Mouse (Mus musculus) left cerebral cortex, postnatal 4 days (tissue): Measurements from ENCODE around the gene Bsg. TPM values are rescaled to one million over a fixed set of nuclear protein-coding genes. Genes with fewer than 3 reads are reported as not detected.

Experiments used
- DNase-seq: peaks from one replicate; pipeline ENCODE4 v3.0.0-alpha.2; 2022
- intact Hi-C: fragments of 180-260 bp; cut with DNase I; formaldehyde crosslinking; loops from one replicate; pipeline ENCODE4 v1.15.1; 2025
- total RNA-seq, 2 experiments: library from RNA; stranded (reverse); gene quantifications; 2 replicates each; pipeline ENCODE4 v1.2.3; 2021

Gene Bsg
- total RNA-seq, 2 experiments from 2014 or later: 486 to 495 TPM

DNA sequence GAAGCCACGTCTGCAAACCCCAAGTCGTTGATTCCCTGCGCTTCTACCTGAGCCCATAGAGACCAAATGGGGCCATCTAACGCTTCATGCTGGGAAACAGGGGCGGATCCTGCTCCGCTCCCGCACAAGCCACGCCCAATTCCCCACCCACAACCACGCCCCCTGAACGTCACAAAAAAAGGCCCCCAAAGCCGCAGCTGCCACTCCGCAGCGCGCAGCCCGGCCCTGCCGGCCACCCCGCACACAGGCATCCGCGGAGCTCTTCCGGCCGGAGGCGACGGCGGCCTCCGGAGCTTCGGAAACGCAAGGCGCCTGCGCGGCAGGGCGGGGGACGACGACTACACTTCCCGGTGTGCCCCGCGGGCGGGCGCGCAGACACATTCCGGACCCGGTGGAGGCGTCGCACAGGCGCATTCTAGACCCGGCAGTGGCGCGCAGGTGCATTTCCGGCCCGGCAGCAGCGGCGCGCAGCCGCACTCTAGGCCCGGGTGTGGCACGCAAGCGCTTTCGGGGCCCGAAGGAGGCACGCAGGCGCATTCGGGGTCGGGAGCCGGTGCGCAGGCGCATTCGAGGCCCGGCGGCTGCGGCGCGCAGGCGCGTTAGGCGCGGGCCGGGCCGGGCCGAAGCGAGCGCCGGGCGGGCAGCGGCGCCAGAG is 22.6 kb upstream of the Bsg start, which contains the start of gene Cdc34:
Gene Cdc34, plus strand, starts transcription at position 605 of the 655 bp plus-strand sequence.
- intact Hi-C loops: no loop called here

GRCm38 (mm10) chr10:79682551-79682915 is 21.8 kb upstream of the Bsg start:
- intact Hi-C loops: no loop called here
- DNase-seq: no peak

More for the DNA sequence above, 22.6 kb upstream of the Bsg start, which contains the start of gene Cdc34:
- peak; percentile 99 for DNase-seq

DNA sequence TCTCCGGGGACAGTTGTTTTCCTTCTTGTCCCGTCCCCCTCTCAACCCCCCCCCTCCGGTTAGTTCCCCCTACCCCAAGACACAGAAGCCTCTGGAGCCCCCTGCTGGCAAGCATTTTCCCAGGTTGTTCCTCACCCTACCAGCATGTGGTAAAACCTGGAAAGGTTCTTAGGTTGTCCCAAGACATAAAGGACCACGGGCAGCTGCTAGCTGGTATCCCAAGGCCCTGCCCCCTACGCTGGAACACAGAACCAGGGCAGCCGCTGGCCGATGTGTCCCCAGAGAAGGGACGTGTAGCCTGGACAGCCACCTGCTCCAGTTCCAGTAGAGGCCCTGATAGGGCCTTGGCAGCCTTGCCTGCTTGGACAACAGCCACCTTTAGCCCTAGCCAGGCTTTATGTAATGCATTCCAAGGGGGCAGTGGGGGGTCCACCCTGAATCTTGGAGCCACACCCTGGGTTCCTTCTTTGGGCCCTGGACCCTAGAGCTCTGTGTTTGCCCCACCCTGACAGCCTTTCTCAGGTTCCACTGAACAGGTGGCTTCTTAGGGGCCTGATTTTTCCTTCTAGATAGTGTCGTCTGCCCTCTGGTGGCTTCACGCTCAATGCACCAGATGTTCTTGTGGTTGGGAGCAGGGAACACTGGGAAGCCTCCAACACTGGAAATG is 21.2 kb upstream of the Bsg start:
- peak; percentile 68 for DNase-seq

GRCm38 (mm10) chr10:79683726-79684640 is 20.3 kb upstream of the Bsg start:
- intact Hi-C loops: no loop called here
- DNase-seq: no peak

More for the DNA sequence above, 21.2 kb upstream of the Bsg start:
- intact Hi-C loops: no loop called here

DNA sequence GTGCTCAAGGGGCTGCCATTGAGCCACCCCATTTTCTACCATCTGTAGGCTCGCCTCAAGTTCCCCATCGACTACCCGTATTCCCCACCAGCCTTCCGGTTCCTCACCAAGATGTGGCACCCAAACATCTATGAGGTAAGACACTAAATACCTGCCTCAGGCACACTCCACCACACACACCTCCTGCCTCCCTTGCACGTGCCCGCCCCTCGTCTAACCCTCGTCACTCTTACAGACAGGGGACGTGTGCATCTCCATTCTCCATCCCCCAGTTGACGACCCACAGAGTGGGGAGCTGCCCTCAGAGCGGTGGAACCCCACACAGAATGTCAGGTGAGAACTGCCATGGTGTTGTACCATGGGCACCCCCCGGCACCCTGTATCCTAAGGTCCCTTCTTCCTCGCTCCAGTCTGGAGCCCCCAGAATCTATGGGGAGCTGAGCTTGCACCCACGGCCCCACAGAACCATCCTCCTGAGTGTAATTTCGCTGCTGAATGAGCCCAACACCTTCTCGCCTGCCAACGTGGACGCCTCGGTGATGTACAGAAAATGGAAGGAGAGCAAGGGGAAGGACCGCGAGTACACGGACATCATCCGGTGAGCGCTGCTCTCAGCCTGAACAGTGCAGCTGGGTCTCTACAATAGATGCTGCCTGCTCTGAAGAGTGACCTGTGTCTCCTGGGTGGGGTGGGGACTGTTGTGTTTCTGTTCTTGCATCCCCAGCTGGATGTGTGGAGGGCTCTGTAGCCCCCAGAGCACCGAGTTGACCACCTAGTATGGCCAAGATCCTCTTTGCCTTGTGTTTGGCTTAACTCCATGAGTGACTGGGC is 19.3 kb upstream of the Bsg start:
- intact Hi-C loops: no loop called here

GRCm38 (mm10) chr10:79686219-79686618 is 18.1 kb upstream of the Bsg start:
- DNase-seq: no peak
- intact Hi-C loops: no loop called here

More for the DNA sequence above, 19.3 kb upstream of the Bsg start:
- DNase-seq: no peak

GRCm38 (mm10) chr10:79686691-79687090 is 17.6 kb upstream of the Bsg start:
- intact Hi-C loops: no loop called here
- DNase-seq: no peak

DNA sequence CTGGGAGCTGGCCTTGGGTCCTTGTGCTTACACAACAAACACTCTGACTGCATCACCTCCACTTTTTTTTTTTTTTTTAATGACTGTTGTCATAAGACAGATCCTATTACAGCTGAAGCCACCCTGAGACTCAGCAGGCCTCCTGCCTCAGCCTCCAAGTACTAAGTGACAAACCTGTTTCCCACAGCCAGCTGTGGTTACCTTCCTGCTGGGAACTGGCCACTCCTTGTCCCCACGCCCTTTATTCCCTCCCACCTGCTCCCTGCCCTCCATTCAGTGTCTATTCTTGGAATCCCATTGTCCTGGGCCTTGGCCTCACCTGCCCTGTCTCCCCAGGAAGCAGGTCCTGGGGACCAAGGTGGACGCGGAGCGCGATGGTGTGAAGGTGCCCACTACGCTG is 16.8 kb upstream of the Bsg start:
- intact Hi-C loops: no loop called here
- no peak for DNase-seq

DNA sequence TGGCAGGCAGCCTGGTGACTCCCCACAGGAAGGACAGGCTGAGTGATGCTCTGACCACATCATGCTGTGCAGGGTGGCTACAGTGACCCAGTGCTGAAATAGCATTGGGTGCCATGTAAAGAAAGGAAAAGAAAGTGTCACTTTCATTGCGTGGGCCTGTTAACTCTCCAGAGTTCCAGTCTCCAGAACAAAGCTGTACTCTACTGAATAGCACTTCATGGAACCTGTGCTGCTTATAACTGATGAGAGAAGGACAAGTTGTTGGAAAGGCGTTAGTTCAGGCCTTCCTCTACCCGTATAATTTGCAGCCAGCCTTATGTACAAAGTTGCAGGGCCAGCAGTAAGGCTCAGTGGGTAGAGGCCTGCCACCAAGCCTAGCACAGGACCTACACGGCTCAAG is 15.6 kb upstream of the Bsg start, which contains the start of gene Gzmm:
Gene Gzmm, plus strand, starts transcription at position 301 of the 400 bp plus-strand sequence.
- intact Hi-C loops: no loop called here
- no peak for DNase-seq

- intact Hi-C loops: no loop called here
- no peak for DNase-seq
Measured at GRCm38 (mm10) chr10:79689178-79689577, 15.1 kb upstream of the Bsg start.

DNA sequence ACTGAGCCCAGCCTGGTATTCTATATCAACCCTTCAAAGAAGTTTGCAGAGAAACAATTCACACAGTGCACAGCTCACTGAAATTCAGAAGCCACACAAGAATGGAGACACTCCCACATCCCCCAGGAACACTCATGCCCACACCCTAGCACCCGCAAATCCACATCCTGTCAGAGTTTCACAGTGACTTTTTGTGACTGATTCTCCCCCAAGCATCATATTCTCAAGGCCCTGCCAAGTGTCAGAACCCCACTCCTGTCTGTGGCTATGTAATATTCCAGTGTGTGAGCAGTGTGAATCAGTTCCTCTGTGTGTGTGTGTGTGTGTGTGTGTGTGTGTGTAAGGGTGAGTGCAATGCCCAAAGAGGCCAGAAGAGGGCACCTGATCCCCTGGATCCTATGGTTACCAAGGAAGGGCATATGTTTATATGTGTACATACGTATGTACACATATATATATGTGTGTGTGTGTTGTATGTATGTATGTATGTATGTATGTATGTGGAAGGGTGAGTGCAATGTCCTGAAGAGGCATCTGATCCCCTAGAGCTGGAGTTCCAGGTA is 12.2 kb upstream of the Bsg start:
- DNase-seq: no peak
- intact Hi-C loops: no loop called here

DNA sequence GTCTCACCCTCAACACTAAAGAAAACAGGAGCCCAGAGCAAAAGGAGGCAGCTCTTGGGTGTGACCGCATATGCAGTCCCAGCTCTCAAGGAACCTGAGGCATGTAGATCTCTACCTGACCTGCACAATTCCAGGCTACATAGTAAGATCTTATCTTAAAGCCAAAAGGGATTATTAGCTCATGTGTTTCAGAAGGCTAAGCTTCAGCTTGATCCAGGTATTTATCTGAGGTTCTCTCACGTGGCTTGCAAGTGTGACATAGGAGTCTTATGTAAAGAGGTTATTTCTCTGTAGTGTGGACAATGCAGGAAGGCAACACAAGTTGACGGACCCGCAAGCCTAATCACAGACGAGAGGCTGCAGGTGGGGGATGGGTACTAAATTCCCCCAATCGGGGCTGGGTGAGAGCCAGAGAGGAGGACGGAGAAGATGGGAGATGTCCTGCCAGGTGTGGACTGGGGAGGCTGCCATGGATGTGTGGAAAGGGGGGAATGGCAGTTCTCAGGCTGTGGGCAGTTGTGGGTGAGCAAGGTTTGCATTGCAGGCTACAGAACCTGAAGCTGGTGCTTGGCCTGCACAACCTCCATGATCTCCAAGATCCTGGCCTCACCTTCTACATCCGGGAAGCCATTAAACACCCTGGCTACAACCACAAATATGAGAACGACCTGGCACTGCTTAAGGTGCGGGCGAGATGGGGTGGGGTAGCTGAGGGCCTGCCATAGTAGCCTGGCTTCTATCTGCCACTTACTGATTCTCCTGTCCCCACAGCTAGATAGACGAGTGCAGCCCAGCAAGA is 10.5 kb upstream of the Bsg start:
- no peak for DNase-seq
- intact Hi-C loops: no loop called here

DNA sequence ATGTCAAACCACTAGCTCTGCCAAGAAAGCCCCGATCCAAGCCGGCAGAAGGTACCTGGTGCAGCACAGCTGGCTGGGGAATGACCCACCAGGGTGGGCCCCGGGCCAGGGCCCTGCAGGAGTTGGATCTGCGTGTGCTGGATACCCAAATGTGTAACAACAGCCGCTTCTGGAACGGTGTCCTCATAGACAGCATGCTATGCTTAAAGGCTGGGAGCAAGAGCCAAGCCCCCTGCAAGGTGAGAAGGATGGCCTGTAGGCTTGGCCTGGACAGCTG is 10.0 kb upstream of the Bsg start:
- DNase-seq: no peak
- intact Hi-C loops: no loop called here

GRCm38 (mm10) chr10:79695231-79696128 is 8.8 kb upstream of the Bsg start:
- peak; percentile 83 for DNase-seq
- intact Hi-C loops: no loop called here

DNA sequence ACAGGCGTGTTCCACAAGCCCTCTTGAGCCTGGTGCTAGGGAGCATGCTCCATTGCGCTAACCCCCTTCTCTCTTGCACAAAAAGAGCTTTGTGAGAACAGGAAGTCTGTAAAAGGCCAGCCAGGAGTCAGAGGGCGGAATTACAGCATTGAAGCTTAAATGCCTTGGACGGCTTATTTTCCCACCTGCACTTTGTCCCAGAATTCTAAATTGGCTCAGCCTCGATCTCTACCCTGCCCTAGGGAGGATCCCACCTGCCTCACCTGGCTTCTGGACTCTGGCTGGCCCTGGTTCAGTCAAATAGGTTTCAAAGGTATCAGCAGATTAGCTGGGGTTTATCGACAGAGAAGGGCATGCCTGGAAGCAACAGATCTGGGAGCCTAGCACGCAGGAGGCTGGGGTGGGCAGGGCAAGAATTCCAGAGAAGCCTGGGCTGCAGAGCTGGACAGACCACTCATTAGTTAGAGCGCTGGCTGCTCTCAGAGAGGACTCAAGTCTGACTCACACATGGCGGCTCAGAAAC is 8.1 kb upstream of the Bsg start:
- DNase-seq: no peak
- intact Hi-C loops: no loop called here

- peak; percentile 67 for DNase-seq
- intact Hi-C loops: no loop called here
Measured at GRCm38 (mm10) chr10:79697916-79698315, 6.4 kb upstream of the Bsg start.

- no peak for DNase-seq
- intact Hi-C loops: no loop called here
Measured at GRCm38 (mm10) chr10:79698459-79698858, 5.8 kb upstream of the Bsg start.

GRCm38 (mm10) chr10:79700676-79701075 is 3.6 kb upstream of the Bsg start:
- intact Hi-C loops: no loop called here
- DNase-seq: no peak
